Mouse (Mus musculus) ES-E14 (cell line): ENCODE results near the gene Pou6f1. TPM values are rescaled to one million over a fixed set of nuclear protein-coding genes. Genes with fewer than 3 reads are reported as not detected.

Experiments used
- DNase-seq: peaks from one replicate; pipeline ENCODE4 v3.0.0-alpha.2; 2013; ENCODE audit warnings: low read depth, low spot score
- H3K27ac ChIP-seq: 2 replicates; pipeline ENCODE4 v1.5.1; 2012; ENCODE audit warnings: low read depth, mild to moderate bottlenecking, low read length, moderate library complexity, mixed read lengths; ENCODE audit not compliant: poor library complexity, insufficient read depth, severe bottlenecking
- H3K36me3 ChIP-seq: 2 replicates; pipeline ENCODE4 v1.6.1; 2012; ENCODE audit warnings: mild to moderate bottlenecking, low read length, moderate library complexity, mixed read lengths; ENCODE audit not compliant: control insufficient read depth, poor library complexity, insufficient read depth, severe bottlenecking
- H3K4me1 ChIP-seq, 2 experiments: fragments of 150-350 bp in 1 of 2; sonication (generic) in 1 of 2; 2 replicates each; pipeline ENCODE4 v1.6.1; 2012; ENCODE audit warnings: low read length in 2 of 2, mild to moderate bottlenecking in 1 of 2, mixed read lengths in 1 of 2; ENCODE audit not compliant: control insufficient read depth in 2 of 2, insufficient read depth in 2 of 2, poor library complexity in 1 of 2
- H3K4me3 ChIP-seq, 2 experiments: fragments of 150-350 bp in 1 of 2; sonication (generic) in 1 of 2; 2 replicates each; pipeline ENCODE4 v1.5.1; 2012; ENCODE audit warnings: low read length in 2 of 2, low read depth in 1 of 2, mild to moderate bottlenecking in 1 of 2, mixed read lengths in 1 of 2; ENCODE audit not compliant: insufficient read depth in 1 of 2, poor library complexity in 1 of 2, severe bottlenecking in 1 of 2
- H3K9ac ChIP-seq: 2 replicates; pipeline ENCODE4 v1.6.1; 2012; ENCODE audit warnings: low read depth, mild to moderate bottlenecking, low read length, mixed read lengths; ENCODE audit not compliant: poor library complexity, insufficient read depth, severe bottlenecking
- H3K9me3 ChIP-seq: fragments of 150-350 bp; sonication (generic); 2 replicates; pipeline ENCODE4 v1.6.1; 2012; ENCODE audit warnings: low read depth, mild to moderate bottlenecking, low read length; ENCODE audit not compliant: control insufficient read depth, insufficient read depth
- CHD2 ChIP-seq: IDR thresholded peaks from 2 replicates; pipeline ENCODE4 v1.6.1; 2014; ENCODE audit warnings: mild to moderate bottlenecking, low read depth, low read length, inconsistent platforms
- HCFC1 ChIP-seq: IDR thresholded peaks from 2 replicates; pipeline ENCODE4 v1.6.1; 2012; ENCODE audit warnings: low read length, inconsistent platforms, borderline replicate concordance; ENCODE audit not compliant: insufficient read depth
- MAFK ChIP-seq: IDR thresholded peaks from 2 replicates; pipeline ENCODE4 v1.6.1; 2014; ENCODE audit warnings: mild to moderate bottlenecking, low read depth, low read length, inconsistent platforms; ENCODE audit not compliant: insufficient read depth
- ZC3H11A ChIP-seq: IDR thresholded peaks from 2 replicates; pipeline ENCODE4 v1.6.1; 2012; ENCODE audit warnings: low read depth, mild to moderate bottlenecking, inconsistent platforms, low read length, borderline replicate concordance
- ZNF384 ChIP-seq: IDR thresholded peaks from 2 replicates; pipeline ENCODE4 v1.6.1; 2012; ENCODE audit warnings: low read depth, low read length, inconsistent platforms
- in situ Hi-C, 2 experiments: fragments of 600-800 bp; cut with MboI; formaldehyde crosslinking; loops; one replicate each; pipeline ENCODE4 v1.15.1; 2025; ENCODE audit warnings: low sequenced_read_pairs in 2 of 2, inconsistent platforms in 1 of 2; ENCODE audit not compliant: unreplicated experiment in 2 of 2
- total RNA-seq: library from RNA; depleted of rRNA; stranded (reverse); fragments of 300-350 nt; gene quantifications from 2 replicates; pipeline ENCODE4 v1.2.3, GENCODE M21; 2012

Pou6f1 gene
- total RNA-seq, 1 experiment: 4.1 TPM

DNA sequence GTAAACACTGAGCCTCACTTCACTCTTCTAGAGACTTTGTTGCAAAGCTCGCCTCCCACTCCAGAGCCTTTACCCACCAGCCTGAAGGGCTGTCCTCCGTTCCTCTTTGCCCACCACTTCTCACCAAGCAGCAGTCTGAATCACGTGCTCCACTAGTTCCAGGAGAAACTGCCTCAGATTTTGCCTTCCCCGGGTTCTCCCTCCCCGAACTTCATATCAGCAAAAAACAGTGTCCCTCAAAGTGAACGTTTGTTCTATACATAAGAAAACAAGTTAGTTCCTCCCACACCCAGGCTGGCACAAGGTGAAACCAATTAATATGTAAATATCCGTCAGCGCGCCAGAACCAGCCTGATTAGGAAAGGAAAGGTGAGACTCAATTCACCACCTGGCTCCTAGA lies 35.5 kb upstream of the Pou6f1 start:
- peak overlapping the region; percentile 23; the same call in 1 of the 2 replicates for H3K27ac ChIP-seq
- H3K9ac ChIP-seq: no peak overlapping the region
- in situ Hi-C loops: no loop called here
- TF ChIP-seq HCFC1 (no peak), ZC3H11A (no peak)
- H3K4me1 ChIP-seq: peaks cover 9 to 39% of the 10 kb centered on the region in 2 experiments; a peak in 3 of 4 replicates
- peak overlapping the region; percentile 76 to 78 for H3K4me3 ChIP-seq
- no peaks in the 10 kb centered on the region for H3K9me3 ChIP-seq
- H3K36me3 ChIP-seq: peaks cover 6% of the 10 kb centered on the region; the same call in 1 of the 2 replicates
- no peak for DNase-seq

DNA sequence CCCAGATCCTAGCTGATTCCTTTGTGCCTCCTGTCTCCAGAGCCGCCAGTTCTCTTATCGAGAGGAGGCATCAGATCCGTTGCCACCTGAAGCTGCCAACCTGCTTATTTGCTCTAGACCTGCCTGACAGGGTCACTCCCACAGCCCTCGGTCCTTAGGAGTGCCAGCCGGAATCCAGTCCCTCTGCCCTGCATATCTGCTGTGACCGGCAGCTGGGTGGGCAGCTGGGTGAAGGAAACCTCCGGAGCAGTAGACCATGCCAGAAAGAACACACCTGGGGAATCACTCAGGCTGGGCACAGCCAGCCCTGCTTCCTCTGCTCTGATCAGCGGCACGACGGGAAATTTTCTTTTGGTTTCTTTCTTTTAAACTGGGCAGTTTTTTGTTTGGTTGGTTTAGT lies 33.6 kb upstream of the Pou6f1 start:
- H3K36me3 ChIP-seq: peaks cover 6% of the 10 kb centered on the region; the same call in 1 of the 2 replicates
- peaks cover 17 to 48% of the 10 kb centered on the region in 2 experiments; a peak in 3 of 4 replicates for H3K4me1 ChIP-seq
- no peak for DNase-seq
- no peak overlapping the region for H3K27ac ChIP-seq
- TF ChIP-seq MAFK: no peak
- no peak for TF ChIP-seq ZNF384
- TF ChIP-seq ZC3H11A: no peak
- no peak for TF ChIP-seq HCFC1
- no peak for TF ChIP-seq CHD2
- 0 out of 2 replicates have a peak overlapping the region, but pooled peaks have one; percentile 26 for H3K9ac ChIP-seq
- no peaks in the 10 kb centered on the region for H3K9me3 ChIP-seq
- in situ Hi-C loops: no loop called here
- no peak overlapping the region for H3K4me3 ChIP-seq

DNA sequence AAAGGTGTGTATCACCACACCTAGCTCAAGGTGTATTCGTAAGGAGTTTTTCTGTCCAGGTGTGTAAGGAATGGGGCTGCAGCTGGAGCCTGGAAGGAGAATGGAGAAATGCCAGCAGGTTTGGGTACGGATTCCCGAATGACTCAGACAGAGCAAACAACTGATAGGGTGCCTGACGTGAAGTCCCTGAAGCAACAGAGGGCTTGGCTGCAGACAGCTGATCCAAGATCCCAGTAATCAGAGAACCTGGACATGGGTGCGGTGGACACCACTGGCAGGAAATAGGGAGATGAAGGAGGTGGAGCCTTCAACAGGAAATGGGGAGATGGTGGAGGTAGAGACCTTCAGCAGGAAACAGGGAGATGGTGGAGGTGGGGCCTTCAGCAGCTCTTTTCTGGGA lies 32.5 kb upstream of the Pou6f1 start:
- TF ChIP-seq MAFK: no peak
- TF ChIP-seq HCFC1: no peak
- TF ChIP-seq CHD2: no peak
- TF ChIP-seq ZC3H11A: no peak
- no peak for TF ChIP-seq ZNF384
- Histone ChIP-seq H3K9me3 (no peaks in the 10 kb centered on the region), H3K36me3 (peaks cover 6% of the 10 kb centered on the region; the same call in 1 of the 2 replicates), H3K27ac (no peak overlapping the region), H3K4me1 (peaks cover 17 to 41% of the 10 kb centered on the region in 2 experiments; a peak in 3 of 4 replicates), H3K4me3 (no peak overlapping the region), H3K9ac (no peak overlapping the region)
- in situ Hi-C loops: no loop called here
- no peak for DNase-seq

DNA sequence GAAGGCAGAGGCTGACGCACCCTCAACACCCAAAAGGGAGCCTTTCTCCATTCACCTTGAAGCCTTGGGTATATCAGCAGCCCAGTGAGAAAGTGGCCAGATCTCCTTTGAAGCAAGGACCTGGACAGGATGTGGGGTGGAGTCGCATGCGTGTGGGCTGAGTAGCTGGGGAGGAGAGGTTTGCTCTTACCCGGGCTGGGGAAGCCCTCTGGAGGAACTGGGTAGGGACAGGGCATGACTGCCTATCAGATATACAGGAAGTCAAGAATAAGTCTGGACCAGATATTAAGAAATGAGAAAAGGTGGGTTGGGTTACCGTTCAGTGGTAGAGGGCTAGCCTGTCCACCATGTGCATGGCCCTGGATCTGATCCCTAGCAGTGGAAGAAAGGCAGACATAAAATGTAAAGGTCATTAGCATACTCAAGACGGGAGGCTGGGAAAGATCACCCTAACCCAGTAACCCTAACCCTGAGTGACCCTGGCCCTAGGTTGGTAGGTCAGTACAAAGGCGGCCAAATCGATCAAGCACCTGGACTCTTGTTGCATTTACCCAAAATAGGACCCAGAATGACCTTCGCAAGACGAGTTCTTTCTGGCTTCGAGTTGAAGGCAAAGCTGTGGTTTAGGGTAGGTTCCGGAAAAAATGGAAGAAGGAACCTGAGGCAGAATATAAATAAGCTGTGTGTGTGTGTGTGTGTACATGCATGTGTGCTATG lies 31.8 kb upstream of the Pou6f1 start:
- TF ChIP-seq CHD2 (no peak), ZNF384 (no peak), HCFC1 (no peak), ZC3H11A (no peak), MAFK (no peak)
- no peak for DNase-seq
- Histone ChIP-seq H3K9me3 (no peaks in the 10 kb centered on the region), H3K9ac (no peak overlapping the region), H3K4me1 (peaks cover 20 to 41% of the 10 kb centered on the region in 2 experiments), H3K27ac (no peak overlapping the region), H3K4me3 (no peak overlapping the region), H3K36me3 (peaks cover 6% of the 10 kb centered on the region; the same call in 1 of the 2 replicates)
- in situ Hi-C loops: no loop called here

DNA sequence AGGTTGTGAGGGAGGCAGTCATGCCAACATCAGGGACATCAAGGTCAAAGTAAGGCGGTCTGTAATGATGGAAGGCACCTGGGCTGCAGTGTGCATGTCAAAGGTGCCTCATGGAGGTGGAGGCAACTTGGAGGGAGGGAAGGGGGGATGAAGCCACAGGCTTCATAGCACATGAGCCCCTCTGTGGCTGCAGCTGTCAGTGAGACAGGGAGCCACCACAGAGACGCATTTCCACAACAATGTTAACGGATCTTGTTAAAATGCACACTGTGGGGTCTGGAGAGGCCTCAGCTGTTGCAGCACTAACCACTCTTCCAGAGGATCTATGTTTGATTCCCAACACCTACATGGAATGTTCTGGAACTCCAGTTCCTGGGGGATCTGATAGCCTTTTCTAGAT lies 30.3 kb upstream of the Pou6f1 start:
- in situ Hi-C loops: no loop called here
- Histone ChIP-seq H3K36me3 (peaks cover 6% of the 10 kb centered on the region; the same call in 1 of the 2 replicates), H3K27ac (peak overlapping the region; percentile 19; the same call in 1 of the 2 replicates), H3K4me3 (no peak overlapping the region), H3K9me3 (no peaks in the 10 kb centered on the region), H3K9ac (no peak overlapping the region), H3K4me1 (peaks cover 23 to 53% of the 10 kb centered on the region in 2 experiments)
- TF ChIP-seq CHD2 (no peak), ZNF384 (no peak), ZC3H11A (no peak), HCFC1 (no peak)
- no peak for DNase-seq
